Mouse (Mus musculus) megakaryocyte-erythroid progenitor cell, adult 5 weeks (primary cell): Measurements from ENCODE around the gene Spata4. TPM values are rescaled to one million over a fixed set of nuclear protein-coding genes. Genes with fewer than 3 reads are reported as not detected.

ENCODE experiments used
- polyA plus RNA-seq: library from polyadenylated mRNA; stranded (reverse); fragments of >175 nt; gene quantifications from 2 replicates; pipeline ENCODE4 v1.2.3, GENCODE M21; 2012

Gene Spata4
- polyA plus RNA-seq: not detected in 2 replicates

DNA sequence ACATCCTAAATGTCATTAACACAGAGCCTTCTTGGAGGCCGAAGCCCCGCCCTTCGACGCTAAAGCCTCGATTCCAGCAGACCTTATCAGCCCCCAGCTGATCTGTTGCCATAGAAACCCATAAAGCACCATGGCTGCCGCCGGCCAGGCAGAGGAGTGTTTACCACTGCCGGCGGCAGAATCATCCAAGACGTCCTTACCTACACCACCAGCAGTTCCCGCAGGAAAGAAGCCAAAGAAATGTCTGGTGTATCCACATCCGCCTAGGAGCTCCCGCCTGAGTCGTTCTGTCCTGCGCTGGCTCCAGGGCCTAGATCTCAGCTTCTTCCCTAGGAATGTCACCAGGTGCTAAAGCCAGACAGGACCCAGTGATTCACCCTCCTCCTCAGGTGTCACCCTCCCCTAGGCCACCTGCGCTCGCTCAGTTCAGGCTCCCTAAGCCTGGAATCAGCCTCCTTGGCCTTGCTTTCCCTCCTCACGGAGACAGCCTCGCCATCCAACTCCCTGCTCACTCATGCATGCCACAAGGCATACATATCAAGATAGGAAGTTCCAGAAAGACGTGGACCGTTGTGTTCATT lies at the start of gene Spata4:
Spata4 (plus strand) TSS at position 111 of the 581 bp plus-strand sequence.

Other genes starting within 250 kb of the Spata4 start
- 1.3 and 1.8 TPM in 2 replicates for gene Asb5, start 71.2 kb upstream of the Spata4 start, polyA plus RNA-seq
- 39.5 and 45.5 TPM in 2 replicates for gene Spcs3, start 70.8 kb upstream of the Spata4 start, polyA plus RNA-seq